Mouse (Mus musculus): ENCODE data around the gene Nubpl.
A peak's percentile ranks its signal among the peaks of the same experiment; 100 is the strongest.
"Not testable (repeated sequence)": the region's sequence is repeated elsewhere in the genome, so short reads cannot be mapped to it uniquely, and the experiment has no call there.

The Nubpl gene

DNA sequence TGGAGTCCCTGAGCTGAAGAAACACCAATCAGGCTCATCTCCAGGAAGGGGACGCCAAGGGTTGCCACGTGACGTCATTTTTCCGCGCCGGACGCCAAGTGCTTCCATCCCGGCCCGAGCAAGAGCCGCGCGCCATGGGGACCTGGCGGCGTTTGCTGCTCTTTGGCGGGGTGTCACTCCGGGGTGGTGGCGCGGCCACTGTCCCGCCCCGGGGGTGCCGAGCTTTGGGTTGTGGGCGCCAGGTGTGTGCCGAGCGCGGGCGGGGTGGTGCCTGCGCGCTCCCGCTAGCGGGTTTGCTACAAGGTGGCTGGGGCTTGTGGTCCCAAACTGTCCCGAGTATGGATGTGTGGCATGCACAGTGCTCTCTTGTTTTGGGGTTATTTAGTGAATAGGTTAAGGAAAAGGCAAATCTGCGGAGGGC lies at the start of gene Nubpl:
Gene Nubpl (plus strand): TSS at position 88 of the 421 bp plus-strand sequence.
- peak; percentile 92 for DNase-seq

DNA sequence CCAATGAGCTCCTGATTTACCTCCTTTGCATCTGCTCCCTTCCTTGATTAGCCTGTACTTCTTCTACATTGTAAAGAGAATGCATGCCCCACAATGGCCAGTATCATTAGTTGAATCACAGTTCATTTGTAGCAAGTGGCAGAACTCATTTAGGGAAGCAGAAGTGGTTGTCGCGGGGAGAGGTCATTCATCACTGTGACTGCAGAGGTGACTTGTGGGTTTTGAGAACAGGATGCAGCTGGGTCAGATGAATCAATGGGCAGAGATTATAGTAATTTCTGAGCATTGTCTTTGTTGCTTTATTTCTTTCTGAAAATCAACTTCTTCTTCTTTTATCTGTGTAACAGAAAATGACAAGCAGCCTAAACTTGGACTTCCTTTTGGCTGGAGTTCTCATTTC lies 48.2 kb upstream of the Nubpl start:
- DNase-seq = no peak

DNA sequence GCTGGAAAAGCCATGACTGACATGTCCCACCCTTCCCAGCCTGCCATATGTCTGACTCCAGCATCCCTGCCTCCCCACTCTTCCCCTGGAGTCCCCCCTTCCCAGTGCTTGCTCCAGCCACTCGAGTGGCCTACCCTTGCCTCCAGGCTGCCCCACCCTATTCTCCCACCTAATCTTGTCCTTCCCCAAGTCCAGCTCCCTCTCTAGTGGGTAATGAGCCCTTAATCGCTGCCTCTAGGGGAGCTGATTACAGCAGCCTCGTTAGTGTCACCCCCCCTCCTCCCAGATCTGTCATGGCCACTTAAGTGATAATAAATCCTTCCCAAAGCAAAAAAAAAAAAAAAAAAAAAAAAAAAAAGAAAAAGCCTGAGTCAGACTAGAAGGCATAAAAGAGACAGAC lies 18.2 kb upstream of the Nubpl start:
- not testable (repeated sequence) for DNase-seq

DNA sequence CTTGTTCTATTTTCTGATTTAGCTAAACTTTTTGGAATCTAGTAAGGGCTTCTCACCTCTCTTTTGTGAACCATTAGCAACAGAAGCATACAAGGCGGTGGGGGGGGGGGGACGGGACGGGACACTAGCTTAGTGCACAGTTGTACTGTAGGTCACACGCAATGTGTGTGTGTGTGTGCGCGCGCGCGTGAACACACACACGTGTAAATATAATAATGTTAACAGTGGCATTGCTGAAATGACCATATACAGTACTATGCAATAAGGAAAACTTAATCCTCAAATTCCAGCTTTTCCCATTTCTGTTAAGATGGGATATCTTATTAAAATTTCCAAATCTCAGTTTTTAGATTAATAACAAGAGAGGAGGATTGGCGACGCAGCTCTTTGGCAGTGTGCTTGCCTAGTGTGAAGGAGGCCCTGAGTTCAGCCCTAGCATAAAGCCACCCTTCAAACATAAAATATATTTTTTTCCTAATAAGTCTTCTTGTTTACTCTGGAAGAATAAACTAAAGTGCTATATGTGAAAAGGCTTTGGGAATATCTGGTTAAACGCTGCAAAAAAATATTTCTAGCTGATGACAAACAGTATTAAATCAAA lies 388 bp upstream of the Nubpl start:
- no peak for DNase-seq

DNA sequence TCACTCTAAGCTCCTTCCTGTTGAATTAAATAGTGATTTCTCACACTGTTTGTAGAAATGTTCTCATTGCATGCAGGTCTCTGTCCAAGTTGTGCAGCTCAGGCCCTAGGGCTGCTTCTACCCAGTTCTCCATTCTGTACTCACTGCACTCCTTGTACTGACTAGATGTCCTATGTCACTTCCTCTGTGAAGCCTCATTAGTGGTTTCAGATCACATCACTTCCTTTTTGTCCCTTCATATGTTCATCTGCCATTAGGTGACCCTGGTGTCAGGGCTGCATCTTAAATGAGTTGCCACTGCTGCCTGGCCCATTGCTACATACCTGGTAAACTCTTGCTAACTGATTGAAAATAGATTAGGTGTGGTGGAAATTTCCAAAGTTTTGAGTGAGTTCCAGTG lies 22.7 kb downstream of the Nubpl start:
- no peak for DNase-seq

DNA sequence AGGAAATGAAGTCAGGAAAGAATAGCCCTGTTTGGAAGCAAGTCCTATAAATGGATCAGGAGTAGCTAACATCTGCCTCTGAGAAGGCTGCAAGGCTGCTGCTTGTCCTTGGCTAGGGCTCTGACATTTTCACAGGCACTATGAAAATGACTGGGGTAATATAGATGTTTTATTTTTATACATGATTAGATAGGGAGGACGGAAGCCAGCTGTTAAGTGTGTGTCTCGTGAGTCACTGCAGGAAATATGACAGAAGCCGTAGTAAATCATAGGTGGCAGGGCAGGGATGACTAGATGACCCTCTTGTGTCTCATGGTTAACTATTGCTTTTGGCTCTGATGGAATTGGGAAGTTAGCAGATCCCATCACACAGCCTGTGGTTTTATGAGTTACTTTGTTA lies 28.9 kb downstream of the Nubpl start:
- DNase-seq = no peak

DNA sequence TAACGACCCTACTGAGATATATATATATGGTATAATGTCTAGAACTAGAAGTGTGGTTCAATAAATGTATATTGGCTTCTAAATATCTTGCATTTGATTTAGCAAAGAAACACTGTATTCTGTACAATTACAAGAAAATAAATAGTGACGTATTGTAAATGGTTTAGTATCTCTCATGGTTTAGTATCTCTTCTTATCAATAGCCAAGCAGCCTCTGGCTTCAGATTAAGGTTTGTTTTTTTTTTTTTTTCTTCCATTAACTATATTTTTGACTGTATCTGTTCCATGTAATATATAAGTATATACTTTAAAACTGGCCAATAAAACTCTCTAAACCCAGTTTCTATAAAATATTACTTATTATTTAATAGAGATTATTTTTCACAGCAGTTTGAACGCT lies 31.5 kb downstream of the Nubpl start:
- DNase-seq = no peak

DNA sequence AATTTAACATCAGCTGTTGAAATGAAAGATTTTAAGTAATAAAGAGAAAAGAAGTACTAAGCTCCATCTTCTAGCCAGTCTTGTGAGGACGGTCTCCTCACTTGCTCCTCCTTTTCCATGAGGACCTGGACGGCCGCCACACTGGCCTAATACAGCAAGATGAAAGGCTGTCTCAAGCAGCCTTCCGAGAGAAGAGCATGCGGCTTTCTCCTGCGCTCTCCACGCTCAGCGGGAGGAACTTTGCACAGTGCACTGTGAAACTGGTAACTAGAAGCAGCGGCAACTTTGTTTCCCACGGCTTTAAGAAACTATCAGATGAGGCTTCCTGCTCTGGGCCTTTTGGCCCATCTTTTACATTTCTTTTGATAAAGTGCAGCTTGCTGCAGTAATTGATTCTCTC lies 34.7 kb downstream of the Nubpl start:
- no peak for DNase-seq

DNA sequence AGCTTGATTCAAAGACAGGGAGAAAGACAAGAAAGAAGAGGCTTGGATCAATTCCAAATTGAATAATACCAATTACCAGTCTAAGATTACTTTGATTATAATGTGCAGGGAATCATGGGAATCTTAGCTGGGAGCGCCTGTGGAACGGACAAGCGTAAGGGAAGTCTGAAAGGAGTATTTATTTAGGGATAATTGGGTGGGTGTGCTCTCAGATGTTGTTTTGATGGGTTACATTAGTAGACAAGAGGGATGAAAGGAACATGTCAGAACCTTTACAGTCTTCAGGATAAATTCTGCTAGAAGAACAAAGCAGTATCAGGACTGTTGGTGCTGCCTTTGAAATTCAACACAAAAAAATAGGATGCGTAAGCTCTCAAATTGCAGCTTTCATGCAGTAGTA lies 40.8 kb downstream of the Nubpl start:
- no peak for DNase-seq

DNA sequence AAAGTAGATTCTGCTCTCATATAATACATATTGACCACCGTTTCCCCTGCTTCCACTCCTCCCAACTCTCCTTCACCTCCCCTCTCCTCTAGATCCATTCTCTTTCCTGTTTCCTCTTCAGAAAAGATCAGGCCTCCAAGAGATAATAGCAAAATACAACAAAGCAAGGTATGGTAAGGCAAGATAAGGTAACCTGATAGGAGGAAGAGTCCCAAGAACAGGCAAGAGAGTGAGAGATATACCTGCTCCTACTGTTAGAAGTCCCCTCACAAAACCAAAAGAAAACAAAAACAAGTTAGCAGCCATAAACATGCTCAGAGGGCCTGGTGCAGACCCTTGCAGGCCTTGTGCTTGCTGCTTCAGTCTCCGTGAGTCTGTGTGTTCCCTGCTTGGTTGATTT lies 49.1 kb downstream of the Nubpl start:
- DNase-seq = no peak

DNA sequence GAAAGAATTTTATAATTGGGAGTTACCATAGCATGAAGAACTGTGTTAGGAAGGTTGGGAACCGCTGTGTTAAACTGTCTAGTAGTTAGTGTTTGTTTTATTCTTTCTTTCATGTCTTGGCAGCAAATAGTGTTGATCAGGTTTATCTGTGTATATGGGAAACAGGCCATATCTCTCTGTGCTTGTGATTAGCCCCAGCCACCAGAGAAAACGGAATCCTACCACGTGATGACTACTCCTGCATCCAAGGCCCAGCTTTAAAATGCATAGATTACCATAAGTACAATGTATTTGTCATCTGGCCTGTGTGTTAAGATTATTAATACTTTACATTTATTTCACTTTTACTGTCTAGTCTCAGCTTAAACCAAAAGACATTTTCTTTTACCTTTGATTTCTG lies 51.9 kb downstream of the Nubpl start:
- DNase-seq = no peak

DNA sequence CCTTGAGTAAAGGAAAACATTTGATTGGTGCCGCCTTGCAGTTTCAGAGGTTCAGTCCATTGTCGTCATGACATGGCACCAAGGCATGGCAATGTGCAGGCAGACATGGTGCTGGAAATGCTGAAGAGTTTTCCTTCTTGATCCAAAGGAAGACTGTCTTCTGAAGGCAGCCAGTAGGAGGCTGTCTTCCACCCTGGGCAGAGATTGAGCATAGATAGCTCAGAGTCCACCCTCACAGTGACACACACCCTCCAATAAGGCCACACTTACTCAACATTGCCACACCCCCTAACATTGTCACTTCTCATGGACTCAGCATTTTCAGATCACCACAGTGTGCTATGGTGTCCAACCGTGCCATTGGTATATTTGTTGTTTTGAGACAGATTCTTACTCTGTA lies 54.5 kb downstream of the Nubpl start:
- no peak for DNase-seq

DNA sequence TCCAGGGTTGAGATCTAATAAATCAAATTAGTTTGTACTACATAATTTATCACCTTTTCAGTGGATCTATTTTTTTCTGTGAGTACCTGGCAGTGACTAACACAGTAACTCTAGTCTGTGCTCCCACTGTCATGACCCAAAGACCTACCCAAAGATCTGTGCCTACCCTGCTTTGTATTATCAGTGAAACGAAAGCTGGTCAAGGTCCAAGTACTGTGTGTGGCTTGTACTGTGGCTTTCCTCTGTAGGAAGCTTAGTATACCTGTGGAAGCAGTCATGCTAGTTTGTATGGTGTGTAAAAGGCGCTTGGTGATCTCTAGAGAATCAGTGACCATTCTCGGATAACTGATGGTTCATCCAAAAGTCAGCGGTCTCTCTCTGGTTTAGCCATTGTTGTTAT lies 57.4 kb downstream of the Nubpl start:
- no peak for DNase-seq

DNA sequence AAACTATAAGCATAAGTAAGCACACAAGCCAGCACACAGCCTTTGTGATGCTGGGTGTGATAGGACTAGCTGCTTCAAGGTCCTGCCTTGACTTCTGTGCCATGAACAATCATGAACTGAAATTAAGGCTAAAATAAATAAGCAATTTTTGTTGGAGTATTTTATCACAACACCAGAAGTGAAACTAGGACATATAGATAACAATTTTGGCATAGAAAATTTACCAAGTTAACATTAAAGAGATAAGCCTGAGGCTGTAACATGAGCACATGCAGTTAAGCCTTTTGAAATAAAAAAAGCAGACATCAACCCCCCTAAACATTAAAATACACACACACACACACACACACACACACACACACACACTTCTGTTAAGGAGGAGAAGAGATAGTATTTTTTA lies 66.9 kb downstream of the Nubpl start:
- DNase-seq = no peak

DNA sequence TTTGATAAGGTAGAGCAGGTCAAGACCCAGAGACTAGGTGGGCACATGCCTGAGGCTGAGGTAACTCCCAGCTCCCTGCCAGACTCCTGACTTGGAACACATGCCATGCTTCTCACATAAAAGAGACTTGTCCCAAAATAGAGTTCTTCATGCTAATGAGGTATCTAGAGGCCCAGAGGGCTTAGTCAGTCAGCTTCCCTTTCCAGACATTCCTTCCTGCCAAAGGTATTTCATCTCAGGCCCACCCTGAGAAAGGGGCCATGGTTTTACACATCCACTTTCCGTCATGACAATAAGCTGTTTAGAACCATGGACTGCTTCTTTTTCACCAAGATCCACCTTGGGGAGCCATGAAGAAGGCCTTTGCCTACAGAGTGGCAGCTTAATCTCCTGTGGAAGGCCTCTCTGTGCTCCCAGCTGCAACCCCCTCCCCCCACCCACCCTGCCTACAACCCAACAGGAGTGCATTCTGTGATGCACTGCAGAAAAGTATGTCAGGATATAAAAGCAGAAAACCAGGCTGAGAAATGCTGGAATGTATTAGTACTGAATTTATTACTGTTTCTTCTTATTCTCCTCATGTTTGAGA lies 88.8 kb downstream of the Nubpl start:
- DNase-seq = no peak

DNA sequence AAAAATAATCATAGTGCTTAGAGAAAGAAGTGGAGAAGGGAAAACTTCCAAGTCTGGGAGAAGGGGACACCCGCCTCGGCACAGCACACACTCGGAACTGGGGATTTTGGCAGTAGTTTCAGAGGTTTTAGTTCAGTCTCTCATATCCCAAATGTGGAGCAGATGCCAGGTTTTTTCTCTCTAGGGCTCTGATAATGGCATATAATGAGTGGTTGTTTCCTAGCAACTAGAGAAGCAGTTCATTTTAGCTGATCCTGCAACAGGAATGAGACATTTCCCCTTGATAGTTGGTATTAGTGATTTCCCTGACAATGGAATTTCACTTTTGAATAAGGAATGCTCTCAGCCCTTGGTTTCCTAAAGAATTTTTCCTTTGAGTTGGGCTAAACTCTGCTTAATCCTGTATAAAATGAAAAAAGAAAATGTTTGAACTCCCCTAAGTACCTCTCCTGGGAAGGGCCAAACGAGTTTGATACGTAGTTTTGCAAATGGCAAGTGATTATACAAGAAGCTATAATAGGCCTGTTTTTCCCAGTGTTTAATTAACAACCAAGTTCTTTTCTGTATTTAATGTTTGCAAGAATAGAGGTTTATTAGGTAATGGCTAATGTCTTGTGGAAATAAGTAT lies 89.5 kb downstream of the Nubpl start:
- no peak for DNase-seq

DNA sequence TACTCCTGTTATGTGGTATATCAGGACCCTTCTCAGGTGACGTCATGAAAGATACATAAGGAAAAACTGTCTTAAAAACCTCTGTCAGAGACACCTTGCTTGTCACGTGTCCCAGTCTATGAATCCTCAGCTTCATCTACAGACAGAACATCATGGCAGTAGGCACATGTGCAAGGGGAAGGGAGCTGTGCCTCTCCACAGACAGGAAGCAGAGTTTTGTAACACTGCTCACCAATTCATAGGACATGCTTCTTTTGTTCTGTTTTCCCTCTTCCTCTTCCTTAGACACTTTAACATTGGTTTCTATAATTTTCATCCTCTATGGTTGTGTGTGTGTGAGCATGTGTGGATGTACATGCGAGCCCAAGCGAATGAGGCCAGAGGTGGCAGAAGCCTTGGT lies 100.9 kb downstream of the Nubpl start:
- no peak for DNase-seq

DNA sequence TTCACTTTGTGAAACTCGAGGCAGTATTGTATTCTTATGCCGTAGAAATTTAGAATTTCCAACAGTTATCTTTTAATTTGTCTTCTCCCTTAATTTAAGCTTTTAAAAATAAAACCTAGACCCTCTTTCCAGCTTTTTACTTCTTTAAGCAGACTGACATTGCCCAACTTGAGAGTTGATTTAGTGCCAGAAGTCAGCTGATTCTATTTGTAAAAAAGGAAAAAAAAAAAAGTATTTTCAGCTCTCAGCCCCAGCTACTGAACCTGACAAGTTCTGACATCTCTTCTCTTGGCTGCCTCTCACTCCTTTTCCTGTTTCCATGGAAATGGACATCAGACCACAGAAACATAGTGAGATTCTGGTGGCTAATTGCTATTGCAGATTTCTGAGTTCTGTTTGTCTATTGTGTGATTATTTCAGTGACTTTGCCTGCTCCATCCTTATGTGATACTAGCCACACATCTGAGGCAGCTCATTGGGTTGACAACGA lies 111.6 kb downstream of the Nubpl start:
- DNase-seq = no peak

DNA sequence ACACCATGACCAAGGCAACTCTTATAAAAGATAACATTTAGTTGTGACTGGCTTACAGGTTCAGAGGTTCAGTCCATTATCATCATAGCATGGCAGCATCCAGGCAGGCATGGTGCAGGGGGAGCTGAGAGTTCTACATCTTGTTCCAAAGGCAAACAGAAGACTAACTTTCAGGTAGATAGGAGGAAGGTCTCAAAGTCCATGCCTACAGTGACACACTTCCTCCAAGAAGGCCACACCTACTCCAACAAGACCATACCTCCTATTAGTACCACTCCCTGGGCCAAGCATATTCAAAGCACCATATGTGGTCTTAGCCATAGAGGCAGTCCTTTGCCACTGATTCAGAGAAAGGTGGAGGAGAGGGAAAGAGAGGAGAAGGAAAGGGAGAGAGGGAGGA lies 113.6 kb downstream of the Nubpl start:
- no peak for DNase-seq

DNA sequence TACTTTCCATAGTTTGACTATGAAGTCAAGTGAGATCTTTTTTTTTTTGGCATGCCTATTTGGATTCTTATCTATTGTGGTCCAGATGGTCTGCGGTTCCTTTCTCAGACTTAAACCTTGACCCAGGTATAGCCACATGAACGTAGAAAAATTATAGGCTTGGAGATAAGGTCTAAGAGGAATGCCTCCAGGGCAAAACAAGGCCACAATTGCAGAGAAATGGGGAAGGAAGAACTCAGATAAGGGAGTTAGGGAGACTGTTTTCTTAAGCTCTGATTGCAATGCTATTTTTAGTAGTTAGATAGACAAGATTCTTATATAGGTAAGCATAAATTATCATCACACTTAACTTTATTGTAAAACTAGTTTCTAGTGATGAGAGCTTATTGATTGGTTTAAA lies 117.3 kb downstream of the Nubpl start:
- no peak for DNase-seq

DNA sequence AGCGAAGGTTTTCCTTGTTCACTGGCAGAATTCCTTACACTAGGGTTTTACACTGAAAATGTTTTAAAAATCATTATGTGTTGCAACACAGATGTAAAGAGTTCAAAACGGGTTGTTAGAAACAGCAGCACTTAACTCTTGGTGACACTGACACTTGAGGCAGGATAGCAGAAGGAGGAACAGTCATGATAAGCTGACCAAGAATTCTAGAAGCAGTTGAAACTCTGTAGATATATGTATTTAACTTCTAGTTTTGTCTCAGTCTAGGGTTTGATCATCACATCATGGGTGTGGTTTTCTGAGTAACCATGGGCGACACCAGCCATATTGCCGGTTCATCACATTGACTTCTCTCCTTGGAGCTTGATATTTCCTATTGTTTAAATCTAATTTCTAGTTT lies 127.4 kb downstream of the Nubpl start:
- no peak for DNase-seq

DNA sequence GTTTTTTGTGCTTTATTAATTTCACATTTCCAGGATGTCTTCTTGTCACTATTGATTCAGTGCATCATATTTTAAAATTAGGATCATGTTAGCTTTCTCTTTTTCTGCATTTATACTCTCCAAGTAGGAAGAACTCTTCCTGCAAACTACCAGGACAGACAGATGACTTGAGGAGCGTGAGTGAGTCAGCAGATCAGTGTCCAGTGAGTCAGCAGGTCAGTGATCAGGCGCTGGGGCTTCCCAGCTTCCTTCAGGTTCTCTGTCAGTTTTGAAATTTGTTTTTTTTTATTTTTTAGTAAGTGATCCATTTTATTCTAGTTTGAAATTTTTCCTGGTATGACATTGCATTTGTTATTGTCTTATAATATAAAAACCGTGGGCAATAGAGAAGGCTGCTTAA lies 131.2 kb downstream of the Nubpl start:
- DNase-seq = no peak

DNA sequence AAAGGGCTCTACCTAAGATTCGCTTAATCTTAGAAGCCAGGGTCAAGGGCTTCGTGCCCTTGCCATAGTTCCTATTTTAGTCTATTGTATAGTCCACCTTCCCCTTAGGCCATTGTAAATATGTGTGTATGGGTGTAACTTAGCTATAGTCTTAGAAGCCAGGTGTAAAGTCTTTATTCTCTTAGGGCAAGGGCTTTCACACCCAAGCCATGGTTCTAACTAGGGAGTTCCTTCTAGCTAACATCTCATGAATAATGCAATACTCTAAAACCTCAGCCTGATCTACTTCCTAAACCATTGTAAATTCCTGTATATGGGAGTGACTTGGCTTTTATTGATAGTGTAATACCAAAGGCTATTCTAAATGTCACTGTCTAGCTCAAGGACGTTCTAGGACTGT lies 134.4 kb downstream of the Nubpl start:
- DNase-seq = not testable (repeated sequence)

DNA sequence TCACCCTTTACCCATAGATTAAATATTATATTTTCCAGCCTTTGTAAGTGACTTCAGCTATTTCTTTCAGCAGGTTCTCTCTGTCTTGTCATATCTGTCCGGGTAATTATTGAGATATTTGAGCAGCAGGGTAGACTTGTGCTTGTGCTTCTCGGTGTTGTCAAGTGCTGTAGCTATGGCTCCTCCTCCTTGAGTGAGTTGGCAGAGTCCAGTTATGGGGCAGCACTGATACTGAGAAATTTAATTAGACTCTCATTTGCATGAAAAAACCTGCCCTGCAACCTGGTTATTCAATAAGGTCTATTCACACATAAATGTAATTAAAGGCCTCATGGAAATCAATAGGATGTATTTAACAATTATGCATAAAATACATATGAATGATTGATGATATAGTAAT lies 145.2 kb downstream of the Nubpl start:
- DNase-seq = no peak

DNA sequence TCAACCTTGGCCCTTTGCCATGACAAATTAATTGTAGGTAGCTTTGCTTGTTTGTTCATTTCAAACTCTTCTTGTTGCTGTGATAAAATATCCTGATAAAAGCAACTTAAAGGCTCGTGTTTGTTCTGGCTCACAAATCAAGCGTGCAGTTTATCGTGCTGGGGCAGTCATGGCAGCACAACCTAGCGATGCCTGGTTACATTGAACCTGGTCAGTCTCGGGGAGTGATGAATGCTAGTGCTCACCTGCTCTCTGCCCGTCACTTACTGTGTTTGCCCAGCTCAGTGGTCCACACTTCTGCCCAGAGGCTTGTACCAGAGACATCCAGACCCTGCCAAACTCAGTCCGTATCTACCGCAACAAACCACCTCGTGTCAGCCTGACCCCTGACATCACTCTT lies 149.9 kb downstream of the Nubpl start:
- DNase-seq = no peak

Measured in kidney, adult 11 months (tissue).